Mouse (Mus musculus): ENCODE results near the gene Cdc42ep5. TPM values are rescaled to one million over a fixed set of nuclear protein-coding genes. Genes with fewer than 3 reads are reported as not detected.
"Not testable (repeated sequence)": the region's sequence is repeated elsewhere in the genome, so short reads cannot be mapped to it uniquely, and the experiment has no call there.

Gene Cdc42ep5
- polyA plus RNA-seq (2017; shearing (Covaris generic)): not detected

- no peak for ATAC-seq
Measured at GRCm38 (mm10) chr7:4164090-4164910, at the start of gene Cdc42ep5. Gene Cdc42ep5, minus strand, starts transcription at chr7:4164860.

DNA sequence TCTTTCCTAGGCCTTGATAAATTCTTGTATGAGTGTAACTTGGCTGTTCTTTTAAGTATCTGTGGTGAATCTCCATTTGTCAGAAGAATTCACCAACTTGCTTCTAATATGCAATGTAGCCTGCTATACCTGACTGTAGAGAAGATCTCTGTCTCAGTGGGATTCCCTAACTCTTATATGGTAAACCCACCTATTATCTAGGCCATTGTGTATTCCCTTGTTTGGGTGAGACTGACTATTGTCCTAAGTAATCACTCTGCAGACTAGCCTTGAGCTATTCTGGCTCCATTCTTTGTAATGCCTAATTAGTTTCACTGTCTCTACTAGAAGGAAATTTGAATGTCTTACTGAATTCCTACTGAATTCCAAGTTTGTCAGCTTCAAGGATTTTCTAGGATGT lies 48.8 kb upstream of the Cdc42ep5 start:
- ATAC-seq: not testable (repeated sequence)

DNA sequence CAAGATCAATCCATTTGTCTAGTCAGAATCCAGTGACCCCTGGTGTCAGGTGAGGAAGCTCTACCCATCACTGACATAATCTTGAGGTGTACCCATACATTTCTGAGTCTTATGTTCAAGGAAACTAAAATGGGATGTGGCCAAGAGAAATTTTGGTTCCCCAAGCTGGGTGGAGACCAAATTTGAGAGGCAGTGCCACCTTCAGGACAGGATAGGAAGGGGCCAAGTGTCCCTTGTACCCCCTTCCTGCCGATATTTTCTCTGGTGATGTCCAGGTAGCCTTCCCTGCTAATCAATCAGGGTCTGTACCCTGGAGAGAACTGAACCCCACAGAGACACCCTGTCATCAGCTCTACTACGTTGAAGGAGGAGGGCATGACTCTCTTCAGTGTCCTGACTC lies 44.0 kb upstream of the Cdc42ep5 start:
- no peak for ATAC-seq

DNA sequence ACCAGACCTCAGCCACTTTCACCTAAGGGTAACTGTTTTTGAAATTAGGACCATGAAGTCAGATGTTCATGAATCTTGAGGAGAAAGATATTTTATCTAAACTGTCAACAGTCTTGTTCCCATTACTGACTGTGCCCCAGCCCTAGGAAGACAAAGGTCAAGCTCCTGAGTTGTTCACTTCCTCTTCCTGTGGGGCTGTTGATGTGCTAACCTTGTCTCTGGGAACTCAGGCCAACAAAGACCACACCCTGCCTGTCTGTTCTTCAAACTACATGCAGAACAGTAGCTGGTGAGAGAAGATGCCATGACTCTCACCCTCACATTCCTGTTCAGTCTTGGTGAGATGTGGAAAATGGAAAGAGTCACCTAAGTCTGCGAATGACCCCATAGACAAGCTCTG lies 42.5 kb upstream of the Cdc42ep5 start:
- ATAC-seq: no peak

GRCm38 (mm10) chr7:4178438-4178837 lies 13.8 kb upstream of the Cdc42ep5 start:
- ATAC-seq: no peak

- ATAC-seq: no peak
Measured at GRCm38 (mm10) chr7:4170193-4170938, 5.7 kb upstream of the Cdc42ep5 start.

DNA sequence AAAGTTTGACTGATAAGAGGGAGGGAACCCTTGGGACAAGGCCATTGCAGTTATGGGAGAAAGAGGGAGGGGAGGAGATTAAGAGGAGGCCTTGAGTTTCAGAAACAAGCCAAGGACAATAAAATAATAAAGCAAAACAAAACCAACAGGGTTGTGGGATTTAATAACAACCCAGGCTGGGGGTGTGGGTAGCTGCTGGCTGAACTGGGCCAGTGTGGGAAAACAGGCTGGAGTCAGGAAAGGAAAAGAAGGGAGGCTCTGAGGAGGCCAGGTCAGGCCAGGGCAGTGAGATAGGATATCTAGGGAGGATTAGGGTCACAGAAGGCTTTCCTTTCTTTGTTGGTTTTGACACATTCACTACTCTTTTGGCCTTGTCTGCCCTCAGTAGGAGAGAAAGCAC lies 2.4 kb upstream of the Cdc42ep5 start:
- no peak for ATAC-seq

DNA sequence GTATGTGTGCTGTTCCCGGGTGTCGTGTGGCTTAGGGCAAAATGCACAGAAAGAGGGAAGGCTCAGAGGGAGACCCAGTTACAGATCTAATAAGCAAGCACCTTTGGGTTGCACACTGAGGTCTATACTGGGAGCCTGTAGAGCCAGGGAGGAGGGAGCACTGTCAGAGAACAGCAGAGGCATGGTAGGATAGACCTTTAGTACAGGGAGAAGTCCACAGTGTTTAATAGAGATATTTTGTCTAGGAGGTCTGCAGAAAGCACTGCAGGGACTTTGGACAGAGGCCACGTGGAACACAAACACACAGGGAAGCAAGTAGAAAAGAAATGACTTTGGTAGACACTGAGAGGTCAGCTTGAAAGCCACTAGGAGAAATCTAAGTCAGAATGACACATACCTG lies 626 bp upstream of the Cdc42ep5 start:
- ATAC-seq: no peak

- ATAC-seq: no peak
Measured at GRCm38 (mm10) chr7:4163571-4164072, 1.0 kb downstream of the Cdc42ep5 start.

GRCm38 (mm10) chr7:4161596-4161995 lies 3.1 kb downstream of the Cdc42ep5 start:
- not testable (repeated sequence) for ATAC-seq

DNA sequence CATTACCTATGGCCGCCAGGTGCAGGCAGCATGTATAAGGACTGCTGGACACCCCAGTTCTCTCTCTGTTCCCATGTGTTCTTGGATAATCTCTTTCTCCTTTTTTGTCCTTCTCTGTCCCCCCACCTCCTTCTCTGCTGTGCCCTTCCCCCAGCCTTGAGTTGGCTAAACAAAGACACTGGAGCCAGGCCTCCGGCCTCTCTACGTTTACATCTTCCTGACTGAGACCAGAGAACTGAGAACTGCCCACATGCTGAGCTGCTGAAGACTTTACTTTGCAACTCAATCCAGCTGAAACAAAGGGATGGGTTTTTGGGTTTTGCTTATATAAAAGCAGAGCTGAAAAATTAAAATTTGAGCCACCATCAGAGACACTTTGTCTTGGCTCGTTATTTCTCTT lies 9.7 kb downstream of the Cdc42ep5 start:
- no peak for ATAC-seq

- ATAC-seq: no peak
Measured at GRCm38 (mm10) chr7:4154356-4154755, 10.3 kb downstream of the Cdc42ep5 start.

GRCm38 (mm10) chr7:4151241-4151640 lies 13.4 kb downstream of the Cdc42ep5 start:
- no peak for ATAC-seq

- ATAC-seq: peak; percentile 2
Measured at GRCm38 (mm10) chr7:4150811-4151221, 13.8 kb downstream of the Cdc42ep5 start.

DNA sequence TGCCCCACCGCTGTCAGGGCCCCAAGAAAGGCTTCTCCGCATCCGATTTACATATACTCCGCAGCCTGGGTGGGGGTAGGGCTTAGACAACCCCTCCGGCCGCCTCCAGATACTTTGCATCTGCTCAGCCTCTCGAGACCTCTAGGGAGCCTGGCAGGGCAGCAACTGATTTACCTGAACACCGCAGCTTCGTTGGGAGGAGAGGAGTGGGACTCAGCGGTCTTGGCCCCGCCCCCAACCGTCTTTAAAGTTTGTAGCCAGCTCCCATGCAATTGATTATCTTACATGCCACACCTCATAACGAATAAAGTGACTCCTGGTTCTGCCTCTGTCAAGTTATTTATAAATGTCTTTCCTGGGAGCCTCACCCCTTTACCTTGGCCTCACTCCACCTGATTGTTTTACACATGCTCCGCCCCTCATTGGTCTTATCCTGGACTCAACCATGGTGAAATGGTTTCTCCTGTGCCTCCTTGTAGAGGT lies 14.6 kb downstream of the Cdc42ep5 start, which contains the start of gene Leng9:
Gene Leng9, minus strand, starts transcription at position 316 of the 483 bp plus-strand sequence.
- ATAC-seq: peak; percentile 37

DNA sequence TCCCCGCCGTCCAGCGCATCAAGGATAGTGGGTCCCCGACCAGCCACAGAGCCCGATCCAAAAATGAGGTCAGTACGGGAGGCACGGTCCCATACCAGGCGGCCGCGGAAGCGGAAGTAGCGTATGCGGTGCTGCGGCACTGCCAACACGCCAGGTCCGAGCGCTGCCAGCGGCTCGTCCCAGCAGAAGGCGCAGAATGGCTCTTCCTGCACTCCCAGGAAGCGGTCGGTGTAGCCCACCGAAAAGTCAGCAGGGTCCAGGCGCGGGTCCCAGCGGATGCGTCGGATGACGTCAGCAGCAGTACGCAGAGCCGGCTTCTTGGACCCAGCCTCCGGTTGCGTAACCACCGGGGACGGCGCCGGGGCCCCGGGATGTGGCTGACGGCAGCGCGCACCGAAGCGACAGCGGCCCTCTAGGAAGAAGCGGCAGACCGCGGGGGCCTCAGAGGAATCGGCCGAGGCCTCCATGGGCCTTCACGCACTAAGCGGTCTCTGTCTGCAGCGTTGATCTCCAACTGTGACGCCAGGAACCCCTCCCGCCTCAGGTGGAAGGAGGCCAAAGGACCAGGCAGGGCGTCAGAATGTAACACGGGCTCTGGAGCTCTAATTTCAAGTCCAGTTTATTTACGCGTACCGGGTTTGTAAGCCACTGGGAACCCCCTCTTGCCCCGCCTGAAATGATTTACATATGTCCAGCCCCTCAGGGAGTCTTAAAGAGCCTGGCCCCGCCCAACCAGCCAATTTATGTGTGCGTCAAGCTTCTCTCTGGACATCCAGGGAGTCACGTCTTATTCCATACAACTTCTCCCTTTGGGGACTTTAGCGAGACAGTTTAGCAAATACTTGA lies 15.2 kb downstream of the Cdc42ep5 start:
- ATAC-seq: peak; percentile 64

- ATAC-seq: peak; percentile 27
Measured at GRCm38 (mm10) chr7:4148341-4149208, 16.1 kb downstream of the Cdc42ep5 start.

- no peak for ATAC-seq
Measured at GRCm38 (mm10) chr7:4147836-4148235, 16.8 kb downstream of the Cdc42ep5 start.

DNA sequence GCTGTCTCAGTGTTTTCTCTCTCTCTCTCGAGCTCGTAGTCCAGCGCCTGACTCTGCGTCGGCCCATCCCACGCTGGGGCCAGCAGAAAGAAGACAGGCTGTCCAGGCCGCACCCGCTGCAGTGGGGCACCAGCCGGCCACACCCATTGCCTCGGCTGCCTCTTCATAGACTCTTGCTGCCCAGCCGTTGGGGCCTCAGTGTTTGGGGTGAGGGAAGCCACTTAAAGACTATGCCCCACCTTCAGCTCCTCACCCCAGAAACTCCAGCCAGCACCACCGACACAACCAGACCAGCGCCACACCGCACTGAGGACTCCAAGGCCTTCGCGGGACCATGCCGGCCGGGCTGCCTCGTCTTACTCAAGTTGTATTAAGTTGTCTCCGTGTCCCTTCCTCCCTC lies 17.3 kb downstream of the Cdc42ep5 start:
- ATAC-seq: no peak

DNA sequence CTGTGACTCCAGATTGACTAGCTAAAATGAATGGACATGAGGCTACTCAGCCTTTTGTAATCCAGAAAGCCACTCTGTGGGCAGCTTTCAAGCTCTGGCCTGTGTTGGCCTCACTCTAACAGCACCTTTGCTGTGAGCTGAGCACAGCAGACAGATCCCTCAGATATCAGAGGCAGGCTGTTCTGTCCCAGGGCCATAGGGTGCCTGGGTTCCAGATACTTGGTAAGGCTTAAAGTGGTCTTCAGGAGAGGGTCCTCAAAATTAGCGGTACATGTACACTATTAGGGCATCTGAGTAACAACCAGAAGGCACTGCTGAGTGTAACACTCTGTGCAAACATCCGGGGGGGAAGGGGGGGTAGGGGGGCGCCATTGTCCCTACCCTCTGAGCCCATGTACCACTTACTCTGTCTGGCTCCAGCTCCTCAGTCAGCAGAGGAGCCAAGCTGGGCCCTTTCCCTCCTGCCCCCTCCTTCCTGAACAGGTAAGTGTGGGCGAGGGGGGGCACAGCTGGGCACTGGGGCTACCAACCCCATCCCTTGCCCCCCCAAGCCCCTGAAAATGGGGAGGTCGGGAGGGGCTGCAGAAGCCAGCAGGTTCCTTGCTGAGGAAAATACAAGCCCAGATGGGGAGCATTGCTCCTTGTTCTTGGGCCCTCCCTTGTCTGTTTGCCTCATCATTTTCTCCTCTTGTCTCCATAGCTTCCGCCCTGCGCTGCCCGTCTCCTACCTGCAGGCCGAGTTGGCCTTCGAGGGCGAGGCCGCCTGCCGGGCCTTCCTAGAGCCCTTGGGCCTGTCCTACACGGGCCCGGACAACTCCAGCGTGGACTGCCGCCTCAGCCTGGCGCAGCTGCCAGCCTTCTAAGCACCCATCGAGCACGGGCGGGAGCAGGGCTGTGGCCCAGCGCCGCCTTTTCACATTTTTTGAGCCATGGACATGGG lies 18.1 kb downstream of the Cdc42ep5 start:
- no peak for ATAC-seq

Data from activated CD4-positive, CD25-positive, alpha-beta regulatory T cell, adult 4 months (primary cell).